Mouse (Mus musculus) cerebellum, postnatal 25 days (tissue): ENCODE data around the gene Top3b.
"Not testable (repeated sequence)": the region's sequence is repeated elsewhere in the genome, so short reads cannot be mapped to it uniquely, and the experiment has no call there.

Experiments
- DNase-seq, 2 experiments: peaks; one replicate each; pipeline ENCODE4 v3.0.0; 2021; ENCODE audit warnings: mixed read lengths in 2 of 2

The Top3b gene

DNA sequence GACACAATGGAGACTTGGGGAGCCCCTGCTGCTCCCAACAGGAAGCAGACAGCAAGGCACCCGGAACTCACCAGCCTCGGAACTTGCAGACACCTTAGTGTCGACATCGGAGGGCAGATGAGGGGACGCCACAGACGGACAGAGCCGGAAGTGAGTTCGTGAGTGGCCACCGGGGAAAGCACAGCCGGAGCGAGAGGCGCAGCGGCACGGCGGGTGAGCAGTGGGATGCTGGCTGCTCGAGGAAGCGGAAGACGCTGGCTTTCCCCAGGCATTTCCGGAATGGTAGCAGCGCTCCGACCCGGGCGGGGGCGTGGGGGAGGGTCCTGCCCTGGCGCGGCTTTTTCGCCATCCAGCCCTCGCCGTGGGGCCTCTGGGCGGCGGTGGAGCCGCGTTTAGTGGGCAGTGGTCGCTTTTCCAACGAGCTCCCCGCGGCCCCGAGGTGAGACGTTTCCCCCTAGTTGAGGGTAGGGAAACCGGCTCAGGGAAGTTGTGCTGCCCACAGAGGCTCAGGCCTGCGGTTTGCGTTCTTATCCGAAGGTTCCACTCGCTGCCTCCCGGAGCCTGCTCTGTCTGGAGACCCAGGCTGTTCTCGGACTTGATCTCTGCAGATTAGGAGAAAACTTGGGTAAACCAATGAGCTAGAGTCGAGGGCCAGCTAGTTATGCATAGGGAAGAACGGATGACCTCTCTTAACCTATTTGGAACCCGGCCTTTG is at the start of gene Top3b, which contains the start of gene Vpreb1:
Gene Top3b, plus strand, starts transcription at position 120 of the 715 bp plus-strand sequence.
Gene Vpreb1, minus strand, starts transcription at position 227 of the 715 bp plus-strand sequence.
- DNase-seq = peak; percentile 89 to 90

DNA sequence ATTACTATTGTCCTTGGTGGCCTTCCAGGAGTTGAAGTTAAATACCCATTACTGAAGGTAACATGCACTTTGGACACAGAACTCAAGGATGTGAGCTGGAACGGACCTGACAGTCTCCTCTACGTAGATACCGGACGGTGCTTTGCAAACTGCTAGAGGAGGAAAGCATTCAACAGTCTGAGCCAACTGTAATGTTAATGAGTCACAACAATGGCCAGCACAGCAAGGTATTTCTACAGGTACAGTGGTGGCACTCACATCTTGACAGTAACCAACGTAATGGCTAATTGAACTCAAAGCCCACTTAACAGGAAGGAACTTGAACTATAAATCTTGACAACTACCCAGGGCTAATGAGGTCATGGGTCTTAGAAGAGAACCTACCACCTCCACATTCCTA is 45.1 kb upstream of the Top3b start:
- DNase-seq = no peak

DNA sequence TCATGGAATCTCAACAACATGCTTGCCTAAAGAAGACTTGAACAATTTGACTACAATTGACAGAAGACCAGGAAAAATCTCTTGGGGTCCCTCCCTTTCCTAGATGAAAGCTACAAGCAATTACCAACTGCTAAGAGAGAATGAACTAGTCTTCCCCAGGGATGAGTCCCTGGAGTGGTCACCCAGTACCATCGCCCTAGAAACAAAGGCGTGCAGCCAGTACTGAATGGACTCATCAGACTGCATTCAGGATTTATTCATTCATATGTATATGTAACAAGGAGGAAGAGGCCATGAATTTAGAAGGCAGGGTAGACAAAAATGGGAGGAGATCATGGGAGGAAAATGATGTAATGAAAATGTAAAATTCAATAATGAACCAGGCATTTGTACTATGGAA is 44.3 kb upstream of the Top3b start:
- DNase-seq = no peak

DNA sequence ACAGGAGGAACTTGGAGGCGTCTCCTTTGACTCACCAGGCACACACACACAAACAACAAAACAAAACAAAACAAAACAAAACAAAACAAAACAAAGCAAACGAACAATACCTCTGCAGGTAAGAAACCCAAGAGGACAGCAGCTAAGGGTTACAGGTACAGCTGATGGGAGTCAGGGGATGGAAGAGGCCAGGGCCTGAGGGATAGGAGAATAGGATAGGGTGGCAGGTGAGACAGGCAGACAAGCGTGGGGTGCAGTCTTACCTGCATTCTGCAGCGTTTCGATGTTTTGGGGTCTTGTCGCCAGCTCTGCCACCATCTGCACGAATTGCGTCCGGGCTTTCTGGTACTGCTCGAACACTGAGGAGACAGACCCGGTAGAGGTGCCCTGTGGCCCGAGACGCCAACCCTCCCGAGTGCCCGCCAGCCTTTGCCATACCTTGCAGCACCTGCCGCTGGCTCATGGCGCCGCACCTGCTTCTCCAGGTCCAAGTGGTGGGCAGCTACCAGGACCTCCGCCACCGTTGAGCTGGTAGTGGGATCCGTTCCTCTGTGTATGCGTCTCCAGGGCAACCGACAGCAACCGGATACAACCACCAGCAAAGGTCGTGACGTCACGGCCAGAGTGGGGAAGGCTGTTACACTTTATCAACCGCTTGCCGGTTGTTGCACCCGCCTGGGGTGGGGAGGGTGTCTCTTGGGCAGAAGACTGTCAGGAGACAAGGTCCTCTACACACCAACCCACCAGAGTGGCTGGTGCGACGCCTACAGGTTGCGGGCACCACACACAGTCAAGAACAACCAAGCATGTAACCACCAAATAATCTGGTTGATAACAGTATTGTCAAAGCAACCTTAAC is 41.5 kb upstream of the Top3b start, which contains the start of gene Spag6l:
Gene Spag6l, minus strand, starts transcription at position 700 of the 859 bp plus-strand sequence.
- peak; percentile 8 to 27 for DNase-seq

DNA sequence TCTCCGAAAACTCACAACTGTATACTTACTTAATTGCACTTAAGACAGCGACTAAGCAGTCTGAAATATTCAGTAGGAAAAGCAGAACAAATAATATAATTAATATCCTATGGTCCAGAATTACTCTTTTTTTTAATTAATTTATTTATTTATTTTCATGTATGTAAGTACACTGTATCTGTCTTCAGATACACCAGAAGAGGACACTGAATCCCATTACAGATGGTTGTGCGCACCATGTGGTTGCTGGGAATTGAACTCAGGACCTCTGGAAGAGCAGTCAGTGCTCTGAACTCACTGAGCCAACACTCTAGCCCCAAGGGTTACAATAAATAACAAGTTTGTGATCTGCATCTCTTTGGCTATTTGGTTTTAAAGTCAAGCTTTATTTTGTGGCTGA is 40.9 kb upstream of the Top3b start:
- DNase-seq = no peak

GRCm38 (mm10) chr16:16849196-16849595 is 21.3 kb upstream of the Top3b start:
- DNase-seq = no peak

GRCm38 (mm10) chr16:16852411-16852810 is 18.1 kb upstream of the Top3b start:
- DNase-seq = no peak

DNA sequence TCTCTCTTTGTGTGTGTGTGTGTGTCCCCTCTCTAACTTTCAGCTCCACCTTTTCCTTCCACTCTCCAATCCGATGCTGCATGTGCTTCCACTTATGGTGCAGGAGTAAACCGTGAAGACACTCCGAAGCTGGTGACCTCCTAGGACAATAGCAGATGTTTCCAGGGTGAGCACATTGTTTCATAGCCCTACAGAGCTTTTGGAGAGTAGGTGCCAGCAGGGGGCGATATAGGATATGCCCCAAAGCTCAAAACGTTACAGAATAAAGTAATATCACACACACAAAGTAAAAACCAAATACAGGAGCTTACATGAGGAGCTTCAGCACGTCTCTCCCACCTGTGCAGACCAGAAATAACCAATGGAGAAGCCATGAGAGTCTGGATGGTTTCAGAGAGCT is 15.7 kb upstream of the Top3b start:
- peak in 1 of 2 experiments; percentile 31 for DNase-seq

DNA sequence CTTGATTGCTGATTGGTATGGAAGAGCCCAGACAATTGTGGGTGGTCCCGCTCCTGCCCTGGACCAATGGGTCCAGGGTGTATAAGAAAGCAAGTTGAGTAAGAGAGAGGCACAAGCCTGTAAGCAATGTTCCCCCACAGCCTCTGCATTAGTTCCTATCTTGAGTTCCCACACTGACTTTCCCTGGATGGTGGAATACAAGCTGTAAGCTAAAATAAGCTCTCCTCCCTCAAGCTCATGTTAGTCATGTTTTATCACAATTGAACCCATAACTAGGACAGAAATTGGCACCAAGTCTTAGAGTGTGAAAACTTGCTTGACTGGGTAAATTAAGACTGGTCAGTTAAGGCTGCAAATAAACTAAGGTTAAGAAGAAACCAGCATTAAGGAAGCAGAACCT is 15.0 kb upstream of the Top3b start:
- no peak for DNase-seq

DNA sequence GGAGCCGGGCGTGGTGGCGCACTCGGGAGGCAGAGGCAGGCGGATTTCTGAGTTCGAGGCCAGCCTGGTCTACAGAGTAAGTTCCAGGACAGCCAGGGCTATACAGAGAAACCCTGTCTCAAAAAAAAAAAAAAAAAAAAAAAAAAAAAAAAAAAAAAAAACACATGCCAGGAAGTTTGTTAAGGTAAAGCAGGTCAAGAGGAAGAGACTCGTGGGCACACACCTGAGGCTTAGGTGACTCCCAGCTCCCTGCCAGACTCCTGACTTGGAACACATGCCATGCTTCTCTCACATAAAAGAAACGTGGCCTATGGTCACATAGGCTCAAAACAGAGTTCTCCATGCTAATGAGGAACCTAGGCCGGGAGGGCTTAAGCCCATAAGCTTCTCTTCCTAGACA is 14.5 kb upstream of the Top3b start:
- not testable (repeated sequence) for DNase-seq

GRCm38 (mm10) chr16:16856731-16857476 is 13.6 kb upstream of the Top3b start:
- no peak for DNase-seq

- no peak for DNase-seq
These were observed 8.2 kb upstream of the Top3b start for GRCm38 (mm10) chr16:16862288-16862687.

- DNase-seq = no peak
These were observed 6.6 kb upstream of the Top3b start, which contains the start of gene Igll1 for GRCm38 (mm10) chr16:16863978-16864377. TSS of gene Igll1 (minus strand) at chr16:16863985.

- no peak for DNase-seq
These were observed 5.3 kb upstream of the Top3b start for GRCm38 (mm10) chr16:16865217-16865616.

GRCm38 (mm10) chr16:16865696-16866561 is 4.6 kb upstream of the Top3b start:
- DNase-seq = no peak

DNA sequence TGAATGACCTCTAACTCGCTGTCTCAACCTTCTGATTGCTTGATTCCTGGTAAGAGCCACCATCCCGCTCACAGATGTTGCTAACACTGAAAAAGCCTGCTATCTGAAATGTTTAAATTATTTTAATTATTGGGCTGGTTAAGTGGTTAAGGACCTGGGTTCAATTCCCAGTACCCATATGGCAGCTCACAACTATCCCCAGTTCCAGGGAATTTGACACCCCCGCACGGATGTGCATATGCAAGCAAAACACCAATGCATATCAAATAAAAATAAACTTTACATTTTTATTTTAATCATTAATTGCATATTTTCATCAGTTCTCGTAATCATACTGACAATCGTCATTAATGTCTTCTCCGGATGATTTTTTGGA is 307 bp upstream of the Top3b start:
- no peak for DNase-seq

GRCm38 (mm10) chr16:16879025-16879424 is 8.5 kb downstream of the Top3b start:
- DNase-seq = no peak

DNA sequence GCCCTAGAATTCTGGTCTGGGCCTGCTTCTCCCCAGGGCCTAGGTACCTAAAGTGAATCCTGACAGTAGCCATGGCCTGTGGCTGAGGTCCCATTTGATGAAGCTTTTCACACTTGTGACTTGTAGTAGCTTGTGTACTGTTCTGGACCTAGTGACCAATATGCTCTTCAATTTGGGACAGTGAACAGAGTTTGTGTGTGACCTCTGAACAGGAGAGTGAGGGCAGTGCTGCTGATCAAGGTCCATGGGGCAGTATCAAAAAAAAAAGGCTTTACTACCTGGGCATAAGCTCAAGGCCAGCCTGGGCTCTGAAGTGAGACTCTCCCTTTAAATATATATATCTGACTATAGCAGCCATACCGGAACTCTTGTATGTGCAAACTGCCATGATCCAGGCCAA is 17.8 kb downstream of the Top3b start:
- no peak for DNase-seq

DNA sequence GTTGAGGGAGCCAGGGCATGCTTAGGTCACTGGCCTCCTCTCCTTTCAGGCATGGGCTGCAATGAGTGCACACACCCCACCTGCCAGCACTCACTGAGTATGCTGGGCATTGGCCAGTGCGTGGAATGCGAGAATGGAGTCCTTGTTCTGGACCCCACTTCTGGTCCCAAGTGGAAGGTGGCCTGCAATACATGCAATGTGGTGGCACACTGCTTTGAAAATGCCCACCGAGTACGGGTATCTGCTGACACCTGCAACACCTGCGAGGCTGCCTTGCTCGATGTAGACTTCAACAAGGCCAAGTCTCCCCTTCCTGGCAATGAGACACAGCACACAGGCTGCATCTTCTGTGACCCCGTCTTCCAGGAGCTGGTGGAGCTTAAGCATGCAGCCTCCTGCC is 21.8 kb downstream of the Top3b start:
- no peak for DNase-seq

- no peak for DNase-seq
These were observed 25.5 kb downstream of the Top3b start for GRCm38 (mm10) chr16:16896015-16896381.

DNA sequence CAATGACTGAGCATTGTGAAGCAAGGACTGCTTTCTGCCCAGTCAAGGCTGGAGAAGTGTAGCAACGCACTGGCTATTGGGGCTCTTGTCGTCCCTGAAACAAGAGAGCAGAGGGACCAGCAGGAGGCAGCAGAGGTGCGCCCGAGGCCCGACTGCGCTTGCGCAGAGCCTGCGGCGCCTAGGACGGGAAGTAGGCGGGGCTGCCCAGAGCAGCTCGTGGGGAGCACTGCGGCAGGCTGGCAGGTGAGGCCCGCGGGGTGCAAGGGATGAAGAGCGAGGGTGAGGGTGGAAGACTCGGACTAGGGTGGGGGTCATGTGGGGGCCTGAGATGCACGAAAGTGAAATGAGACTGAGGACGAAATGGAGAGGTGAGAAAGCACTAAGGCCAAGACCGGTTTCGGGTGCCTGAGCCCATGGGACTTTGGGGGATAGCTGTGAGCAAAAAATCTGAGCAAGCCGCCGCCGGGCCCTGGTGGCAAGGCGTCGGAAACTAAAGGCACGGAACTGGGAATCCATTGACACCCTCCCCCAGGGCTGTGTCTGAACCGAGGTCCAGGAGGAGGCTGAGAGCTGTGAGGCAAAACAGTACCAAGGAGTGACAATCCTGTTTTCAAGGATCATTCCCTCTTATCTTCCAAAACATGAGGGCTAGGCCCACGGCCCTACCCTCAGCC is 26.0 kb downstream of the Top3b start, which contains the start of gene Ppm1f:
Gene Ppm1f, plus strand, starts transcription at position 88 of the 674 bp plus-strand sequence.
- peak; percentile 97 to 98 for DNase-seq
